Mouse (Mus musculus) lung, embryonic 16.5 days (tissue): ENCODE measurements at regions not wholly inside any gene's neighbourhood (a gene's known extent, or its start where the extent isn't known, plus 50 kb on each side); places are given as distances from the start of the nearest gene placed in this dataset.

Experiments used
- ATAC-seq: fragments of 200-750 bp; cut with Nextera tagmentation; 2 replicates; pipeline ENCODE4 v1.8.0; 2017; ENCODE audit warnings: low read depth, mild to moderate bottlenecking, moderate library complexity
- H3K27ac ChIP-seq: fragments of 300-500 bp; sonication (generic); 2 replicates; pipeline ENCODE4 v1.5.1; 2014; ENCODE audit warnings: mild to moderate bottlenecking, control low read depth, low read length
- H3K27me3 ChIP-seq: fragments of 300-500 bp; sonication (generic); 2 replicates; pipeline ENCODE4 v1.6.1; 2014; ENCODE audit warnings: low read depth, low read length, mixed read lengths; ENCODE audit not compliant: control insufficient read depth, insufficient read depth
- H3K36me3 ChIP-seq: fragments of 300-500 bp; sonication (generic); 2 replicates; pipeline ENCODE4 v1.6.1; 2014; ENCODE audit warnings: low read length; ENCODE audit not compliant: control insufficient read depth, insufficient read depth
- H3K4me1 ChIP-seq: fragments of 300-500 bp; sonication (generic); replicated peaks from 2 replicates; pipeline ENCODE4 v1.6.1; 2014; ENCODE audit warnings: low read length, mixed read lengths; ENCODE audit not compliant: control insufficient read depth, insufficient read depth
- H3K4me2 ChIP-seq: fragments of 300-500 bp; sonication (generic); 2 replicates; pipeline ENCODE4 v1.6.1; 2014; ENCODE audit warnings: low read depth, low read length, control low read depth
- H3K4me3 ChIP-seq: fragments of 300-500 bp; sonication (generic); 2 replicates; pipeline ENCODE4 v1.5.1; 2014; ENCODE audit warnings: mild to moderate bottlenecking, low read length, control low read depth
- H3K9ac ChIP-seq: fragments of 300-500 bp; sonication (generic); 2 replicates; pipeline ENCODE4 v1.6.1; 2014; ENCODE audit warnings: low read length, control low read depth
- H3K9me3 ChIP-seq: fragments of 300-500 bp; sonication (generic); 2 replicates; pipeline ENCODE4 v1.6.1; 2016; ENCODE audit warnings: low read length; ENCODE audit not compliant: control insufficient read depth
- WGBS: fragments of 180-500 bp; shearing (Covaris S2); extraction: QIAGEN DNeasy Blood & Tissue Kit; methylation state at CpG from one replicate; pipeline ENCODE4 v1.1.7; 2014; 5-methylcytosine and 5-hydroxymethylcytosine counted together

- 63% methylated on average over 7 of the region's 7 CpGs for WGBS
- no peaks in the 10 kb centered on the region for H3K4me1 ChIP-seq
- ATAC-seq, result no peak
These were observed 104.7 kb upstream of the Kif2a start for GRCm38 (mm10) chr13:107126636-107127035.

GRCm38 (mm10) chr13:107124130-107124668 is 102.3 kb upstream of the Kif2a start:
- ATAC-seq, result 0 out of 2 replicates have a peak, but pooled peaks have one; percentile 26
- Histone ChIP-seq H3K9ac (no peak overlapping the region), H3K4me1 (no peaks in the 10 kb centered on the region), H3K9me3 (no peaks in the 10 kb centered on the region), H3K36me3 (no peaks in the 10 kb centered on the region), H3K27me3 (no peaks in the 10 kb centered on the region), H3K4me2 (no peak overlapping the region), H3K4me3 (no peak overlapping the region), H3K27ac (no peak overlapping the region)
- WGBS, result 51% methylated on average over 8 of the region's 8 CpGs

More at GRCm38 (mm10) chr13:107126636-107127035, 104.7 kb upstream of the Kif2a start:
- no peak overlapping the region for H3K4me3 ChIP-seq
- H3K27me3 ChIP-seq, result no peaks in the 10 kb centered on the region
- no peak overlapping the region for H3K27ac ChIP-seq
- no peak overlapping the region for H3K9ac ChIP-seq
- no peak overlapping the region for H3K4me2 ChIP-seq
- H3K36me3 ChIP-seq, result no peaks in the 10 kb centered on the region
- no peaks in the 10 kb centered on the region for H3K9me3 ChIP-seq

GRCm38 (mm10) chr13:107113949-107114690 is 92.2 kb upstream of the Kif2a start:
- no peaks in the 10 kb centered on the region for H3K9me3 ChIP-seq
- H3K36me3 ChIP-seq, result no peaks in the 10 kb centered on the region
- H3K4me2 ChIP-seq, result peak overlapping the region; percentile 6; the same call in 1 of the 2 replicates
- WGBS, result 44% methylated on average over 22 of the region's 22 CpGs
- H3K4me3 ChIP-seq, result no peak overlapping the region
- no peak for ATAC-seq
- H3K4me1 ChIP-seq, result no peaks in the 10 kb centered on the region
- H3K27me3 ChIP-seq, result no peaks in the 10 kb centered on the region
- H3K9ac ChIP-seq, result no peak overlapping the region
- H3K27ac ChIP-seq, result no peak overlapping the region

GRCm38 (mm10) chr13:107108045-107108444 is 86.1 kb upstream of the Kif2a start:
- H3K4me1 ChIP-seq, result no peaks in the 10 kb centered on the region
- no peak for ATAC-seq
- WGBS, result 93% methylated on average over 5 of the region's 5 CpGs
- no peaks in the 10 kb centered on the region for H3K9me3 ChIP-seq
- H3K27ac ChIP-seq, result no peak overlapping the region
- H3K4me3 ChIP-seq, result no peak overlapping the region
- H3K27me3 ChIP-seq, result no peaks in the 10 kb centered on the region
- H3K36me3 ChIP-seq, result no peaks in the 10 kb centered on the region
- no peak overlapping the region for H3K4me2 ChIP-seq
- no peak overlapping the region for H3K9ac ChIP-seq

GRCm38 (mm10) chr13:107107572-107107971 is 85.6 kb upstream of the Kif2a start:
- Histone ChIP-seq H3K27me3 (no peaks in the 10 kb centered on the region), H3K36me3 (no peaks in the 10 kb centered on the region), H3K4me1 (no peaks in the 10 kb centered on the region), H3K4me3 (no peak overlapping the region), H3K4me2 (no peak overlapping the region), H3K9me3 (no peaks in the 10 kb centered on the region), H3K9ac (no peak overlapping the region), H3K27ac (no peak overlapping the region)
- WGBS, result 59% methylated on average over 9 of the region's 9 CpGs
- ATAC-seq, result no peak

GRCm38 (mm10) chr13:107105510-107105909 is 83.6 kb upstream of the Kif2a start:
- Histone ChIP-seq H3K4me2 (no peak overlapping the region), H3K4me3 (no peak overlapping the region), H3K4me1 (no peaks in the 10 kb centered on the region), H3K27me3 (no peaks in the 10 kb centered on the region), H3K27ac (no peak overlapping the region), H3K9ac (no peak overlapping the region), H3K9me3 (no peaks in the 10 kb centered on the region), H3K36me3 (no peaks in the 10 kb centered on the region)
- 57% methylated on average over 1 of the region's 1 CpGs for WGBS
- ATAC-seq, result no peak

GRCm38 (mm10) chr13:107101598-107101997 is 79.7 kb upstream of the Kif2a start:
- Histone ChIP-seq H3K4me2 (peak overlapping the region; percentile 27), H3K27ac (no peak overlapping the region), H3K36me3 (no peaks in the 10 kb centered on the region), H3K4me3 (no peak overlapping the region; the same call in 1 of the 2 replicates), H3K9me3 (no peaks in the 10 kb centered on the region), H3K4me1 (no peaks in the 10 kb centered on the region), H3K9ac (no peak overlapping the region), H3K27me3 (no peaks in the 10 kb centered on the region)
- ATAC-seq, result peak; percentile 88
- WGBS, result 21% methylated on average over 13 of the region's 13 CpGs

GRCm38 (mm10) chr13:107100852-107101325 is 79.0 kb upstream of the Kif2a start:
- H3K9ac ChIP-seq, result no peak overlapping the region
- no peaks in the 10 kb centered on the region for H3K4me1 ChIP-seq
- H3K27ac ChIP-seq, result no peak overlapping the region
- H3K4me3 ChIP-seq, result no peak overlapping the region
- no peak overlapping the region for H3K4me2 ChIP-seq
- no peaks in the 10 kb centered on the region for H3K27me3 ChIP-seq
- peak; percentile 39 for ATAC-seq
- no peaks in the 10 kb centered on the region for H3K36me3 ChIP-seq
- H3K9me3 ChIP-seq, result no peaks in the 10 kb centered on the region
- WGBS, result 48% methylated on average over 6 of the region's 6 CpGs

- Histone ChIP-seq H3K4me3 (no peak overlapping the region), H3K27ac (no peak overlapping the region), H3K4me2 (no peak overlapping the region), H3K36me3 (no peaks in the 10 kb centered on the region), H3K9ac (no peak overlapping the region), H3K9me3 (no peaks in the 10 kb centered on the region), H3K27me3 (no peaks in the 10 kb centered on the region), H3K4me1 (no peaks in the 10 kb centered on the region; the same call in 1 of the 2 replicates)
- ATAC-seq, result no peak
- 75% methylated on average over 3 of the region's 3 CpGs for WGBS
These were observed 78.2 kb upstream of the Kif2a start for GRCm38 (mm10) chr13:107100116-107100515.
